Mouse (Mus musculus): Measurements from ENCODE around the gene Armc8.

- no peak for TF ChIP-seq GATA1 (IDR thresholded peaks at IDR 0.05; ENCODE audit: low read length)
- no peak for TF ChIP-seq TAL1 (IDR thresholded peaks at IDR 0.05; ENCODE audit: low read length)
These were observed 335 bp upstream of the Armc8 start for GRCm38 (mm10) chr9:99569071-99569397.

All from erythroblast, embryonic 14.5 days (primary cell).